Mouse (Mus musculus) midbrain, embryonic 11.5 days (tissue): Measurements from ENCODE around the gene Cux2. TPM values are rescaled to one million over a fixed set of nuclear protein-coding genes. Genes with fewer than 3 reads are reported as not detected.

ENCODE experiments used
- ATAC-seq: fragments of 200-750 bp; cut with Nextera tagmentation; 2 replicates; pipeline ENCODE4 v1.8.0; 2017; ENCODE audit warnings: moderate TSS enrichment, moderate library complexity; ENCODE audit not compliant: low FRiP score
- DNase-seq: peaks from one replicate; pipeline ENCODE4 v3.0.0; 2015; ENCODE audit warnings: low spot score; ENCODE audit errors: missing footprints
- H3K27ac ChIP-seq: fragments of 300-500 bp; sonication (generic); 2 replicates; pipeline ENCODE4 v1.5.1; 2014; ENCODE audit warnings: low read depth, low read length
- H3K27me3 ChIP-seq: fragments of 300-500 bp; sonication (generic); 2 replicates; pipeline ENCODE4 v1.6.1; 2014; ENCODE audit warnings: mild to moderate bottlenecking, low read length, moderate library complexity, mixed read lengths; ENCODE audit not compliant: control insufficient read depth, insufficient read depth
- H3K36me3 ChIP-seq: fragments of 300-500 bp; sonication (generic); 2 replicates; pipeline ENCODE4 v1.6.1; 2014; ENCODE audit warnings: mild to moderate bottlenecking, low read length, moderate library complexity, mixed read lengths; ENCODE audit not compliant: control insufficient read depth, insufficient read depth
- H3K4me1 ChIP-seq: fragments of 300-500 bp; sonication (generic); 2 replicates; pipeline ENCODE4 v1.6.1; 2014; ENCODE audit warnings: low read length; ENCODE audit not compliant: control insufficient read depth, insufficient read depth
- H3K4me2 ChIP-seq: fragments of 300-500 bp; sonication (generic); 2 replicates; pipeline ENCODE4 v1.6.1; 2014; ENCODE audit warnings: mild to moderate bottlenecking, moderate library complexity
- H3K4me3 ChIP-seq: fragments of 300-500 bp; sonication (generic); 2 replicates; pipeline ENCODE4 v1.5.1; 2014; ENCODE audit warnings: low read depth, low read length
- H3K9ac ChIP-seq: fragments of 300-500 bp; sonication (generic); 2 replicates; pipeline ENCODE4 v1.6.1; 2014; ENCODE audit warnings: low read length
- H3K9me3 ChIP-seq: fragments of 300-500 bp; sonication (generic); 2 replicates; pipeline ENCODE4 v1.6.1; 2016; ENCODE audit warnings: low read length; ENCODE audit not compliant: control insufficient read depth
- WGBS: fragments of 180-500 bp; shearing (Covaris S2); extraction: QIAGEN DNeasy Blood & Tissue Kit; methylation state at CpG from one replicate; pipeline ENCODE4 v1.1.7; 2014; 5-methylcytosine and 5-hydroxymethylcytosine counted together
- polyA plus RNA-seq: library from polyadenylated mRNA; unstranded; fragments of >200 nt; fragmentation: Nextera tagmentation; extraction: Ambion mirVana; gene quantifications from 2 replicates; pipeline ENCODE4 v1.2.1, GENCODE M21; 2014

Cux2 gene
- polyA plus RNA-seq, 1 experiment from 2014 or later: 11.1 TPM

GRCm38 (mm10) chr5:121894647-121895046 is 155.3 kb downstream of the Cux2 start:
- H3K4me1 ChIP-seq: no peaks in the 10 kb centered on the region
- 58% methylated on average over 10 of the region's 10 CpGs for WGBS
- no peak overlapping the region for H3K4me2 ChIP-seq
- H3K9me3 ChIP-seq: no peaks in the 10 kb centered on the region
- ATAC-seq (no peak), DNase-seq (peak; percentile 19)
- H3K4me3 ChIP-seq: no peak overlapping the region
- no peaks in the 10 kb centered on the region for H3K27me3 ChIP-seq
- no peak overlapping the region for H3K9ac ChIP-seq
- no peaks in the 10 kb centered on the region for H3K36me3 ChIP-seq
- no peak overlapping the region for H3K27ac ChIP-seq

- ATAC-seq (no peak), DNase-seq (peak; percentile 80)
- Histone ChIP-seq H3K4me3 (no peak overlapping the region), H3K27ac (no peak overlapping the region), H3K4me1 (no peaks in the 10 kb centered on the region), H3K36me3 (no peaks in the 10 kb centered on the region), H3K9ac (no peak overlapping the region), H3K9me3 (no peaks in the 10 kb centered on the region), H3K27me3 (no peaks in the 10 kb centered on the region), H3K4me2 (no peak overlapping the region)
- 40% methylated on average over 3 of the region's 3 CpGs for WGBS
Observed at GRCm38 (mm10) chr5:121893581-121893980, 156.3 kb downstream of the Cux2 start.

- WGBS: 84% methylated on average over 14 of the region's 14 CpGs
- Histone ChIP-seq H3K27ac (no peak overlapping the region), H3K9ac (no peak overlapping the region), H3K9me3 (no peaks in the 10 kb centered on the region), H3K27me3 (no peaks in the 10 kb centered on the region), H3K4me1 (no peaks in the 10 kb centered on the region), H3K4me2 (no peak overlapping the region), H3K36me3 (no peaks in the 10 kb centered on the region), H3K4me3 (no peak overlapping the region)
- ATAC-seq: no peak
- DNase-seq: peak; percentile 80
Observed at GRCm38 (mm10) chr5:121892281-121892680, 157.6 kb downstream of the Cux2 start.

GRCm38 (mm10) chr5:121890925-121891324 is 159.0 kb downstream of the Cux2 start:
- no peak overlapping the region for H3K4me2 ChIP-seq
- no peaks in the 10 kb centered on the region for H3K4me1 ChIP-seq
- DNase-seq (peak; percentile 62), ATAC-seq (no peak)
- no peak overlapping the region for H3K4me3 ChIP-seq
- no peak overlapping the region for H3K27ac ChIP-seq
- no peaks in the 10 kb centered on the region for H3K27me3 ChIP-seq
- H3K9ac ChIP-seq: no peak overlapping the region
- H3K36me3 ChIP-seq: 0 out of 2 replicates have a peak, but pooled peaks cover under 1% of the 10 kb centered on the region
- no peaks in the 10 kb centered on the region for H3K9me3 ChIP-seq
- WGBS: 95% methylated on average over 7 of the region's 7 CpGs

GRCm38 (mm10) chr5:121889819-121890362 is 160.0 kb downstream of the Cux2 start:
- H3K27ac ChIP-seq: no peak overlapping the region
- H3K27me3 ChIP-seq: no peaks in the 10 kb centered on the region
- H3K4me2 ChIP-seq: no peak overlapping the region
- 33% methylated on average over 9 of the region's 9 CpGs for WGBS
- 0 out of 2 replicates have a peak, but pooled peaks cover 3% of the 10 kb centered on the region for H3K36me3 ChIP-seq
- no peaks in the 10 kb centered on the region for H3K9me3 ChIP-seq
- H3K9ac ChIP-seq: no peak overlapping the region
- DNase-seq: peak; percentile 78
- H3K4me1 ChIP-seq: no peaks in the 10 kb centered on the region
- no peak for ATAC-seq
- no peak overlapping the region for H3K4me3 ChIP-seq

- H3K4me2 ChIP-seq: no peak overlapping the region
- H3K27me3 ChIP-seq: no peaks in the 10 kb centered on the region
- ATAC-seq: no peak
- no peak overlapping the region for H3K27ac ChIP-seq
- no peaks in the 10 kb centered on the region for H3K4me1 ChIP-seq
- DNase-seq: peak; percentile 68
- H3K4me3 ChIP-seq: no peak overlapping the region
- H3K9me3 ChIP-seq: no peaks in the 10 kb centered on the region
- H3K9ac ChIP-seq: no peak overlapping the region
- 0 out of 2 replicates have a peak, but pooled peaks cover 3% of the 10 kb centered on the region for H3K36me3 ChIP-seq
- WGBS: 59% methylated on average over 13 of the region's 13 CpGs
Observed at GRCm38 (mm10) chr5:121889375-121889774, 160.5 kb downstream of the Cux2 start.

- H3K4me2 ChIP-seq: no peak overlapping the region
- H3K4me3 ChIP-seq: no peak overlapping the region
- H3K27ac ChIP-seq: no peak overlapping the region
- DNase-seq (no peak), ATAC-seq (no peak)
- no peak overlapping the region for H3K9ac ChIP-seq
- 82% methylated on average over 8 of the region's 8 CpGs for WGBS
- no peaks in the 10 kb centered on the region for H3K9me3 ChIP-seq
- no peaks in the 10 kb centered on the region for H3K4me1 ChIP-seq
- H3K36me3 ChIP-seq: 0 out of 2 replicates have a peak, but pooled peaks cover 3% of the 10 kb centered on the region
- no peaks in the 10 kb centered on the region for H3K27me3 ChIP-seq
Observed at GRCm38 (mm10) chr5:121883356-121883755, 166.5 kb downstream of the Cux2 start.

GRCm38 (mm10) chr5:121879211-121879610 is 170.7 kb downstream of the Cux2 start:
- DNase-seq (no peak), ATAC-seq (no peak)
- Histone ChIP-seq H3K4me3 (no peak overlapping the region), H3K27me3 (no peaks in the 10 kb centered on the region), H3K4me2 (no peak overlapping the region), H3K27ac (no peak overlapping the region), H3K9me3 (no peaks in the 10 kb centered on the region; the same call in 1 of the 2 replicates), H3K9ac (no peak overlapping the region), H3K4me1 (no peaks in the 10 kb centered on the region), H3K36me3 (peaks cover 4% of the 10 kb centered on the region; the same call in 1 of the 2 replicates)
- WGBS: 59% methylated on average over 6 of the region's 6 CpGs

GRCm38 (mm10) chr5:121878703-121879102 is 171.2 kb downstream of the Cux2 start:
- Histone ChIP-seq H3K27me3 (no peaks in the 10 kb centered on the region), H3K4me1 (no peaks in the 10 kb centered on the region), H3K9ac (no peak overlapping the region), H3K9me3 (no peaks in the 10 kb centered on the region; the same call in 1 of the 2 replicates), H3K36me3 (peaks cover 4% of the 10 kb centered on the region; the same call in 1 of the 2 replicates), H3K4me3 (no peak overlapping the region), H3K4me2 (no peak overlapping the region), H3K27ac (no peak overlapping the region)
- 91% methylated on average over 17 of the region's 17 CpGs for WGBS
- ATAC-seq (no peak), DNase-seq (no peak)
